Mouse (Mus musculus) intestine, embryonic 16.5 days (tissue): ENCODE data around the gene Arel1. TPM values are rescaled to one million over a fixed set of nuclear protein-coding genes. Genes with fewer than 3 reads are reported as not detected.

Experiments used
- ATAC-seq: fragments of 200-750 bp; cut with Nextera tagmentation; 2 replicates; pipeline ENCODE4 v1.8.0; 2017; ENCODE audit warnings: moderate TSS enrichment, moderate library complexity
- H3K27ac ChIP-seq: fragments of 300-500 bp; sonication (generic); 2 replicates; pipeline ENCODE4 v1.5.1; 2014; ENCODE audit warnings: mild to moderate bottlenecking, low read length
- H3K27me3 ChIP-seq: fragments of 300-500 bp; sonication (generic); replicated peaks from 2 replicates; pipeline ENCODE4 v1.6.1; 2014; ENCODE audit warnings: low read length, control low read depth, mixed read lengths; ENCODE audit not compliant: control insufficient read depth, insufficient read depth
- H3K36me3 ChIP-seq: fragments of 300-500 bp; sonication (generic); 2 replicates; pipeline ENCODE4 v1.6.1; 2014; ENCODE audit warnings: low read length, control low read depth; ENCODE audit not compliant: control insufficient read depth, insufficient read depth
- H3K4me1 ChIP-seq: fragments of 300-500 bp; sonication (generic); 2 replicates; pipeline ENCODE4 v1.6.1; 2014; ENCODE audit warnings: low read length, control low read depth, mixed read lengths; ENCODE audit not compliant: control insufficient read depth, insufficient read depth
- H3K4me2 ChIP-seq: fragments of 300-500 bp; sonication (generic); 2 replicates; pipeline ENCODE4 v1.6.1; 2014; ENCODE audit warnings: low read depth, low read length, control low read depth
- H3K4me3 ChIP-seq: fragments of 300-500 bp; sonication (generic); 2 replicates; pipeline ENCODE4 v1.5.1; 2014; ENCODE audit warnings: mild to moderate bottlenecking, low read length
- H3K9ac ChIP-seq: fragments of 300-500 bp; sonication (generic); 2 replicates; pipeline ENCODE4 v1.6.1; 2014; ENCODE audit warnings: low read depth, low read length
- H3K9me3 ChIP-seq: fragments of 300-500 bp; sonication (generic); 2 replicates; pipeline ENCODE4 v1.6.1; 2016; ENCODE audit warnings: low read length, control low read depth; ENCODE audit not compliant: control insufficient read depth
- WGBS: fragments of 180-500 bp; shearing (Covaris S2); extraction: QIAGEN DNeasy Blood & Tissue Kit; methylation state at CpG from one replicate; pipeline ENCODE4 v1.1.7; 2014; 5-methylcytosine and 5-hydroxymethylcytosine counted together
- polyA plus RNA-seq: library from polyadenylated mRNA; unstranded; fragments of >200 nt; fragmentation: Nextera tagmentation; extraction: Ambion mirVana; gene quantifications from 2 replicates; pipeline ENCODE4 v1.2.1, GENCODE M21; 2015

Gene Arel1
- 8.0 and 8.5 TPM in 2 replicates for polyA plus RNA-seq

- H3K27ac ChIP-seq, result no peak within 1 kb of the TSS; the same call in 1 of the 2 replicates
- under 1% methylated on average over 42 of the region's 42 CpGs for WGBS
Measured at GRCm38 (mm10) chr12:84970428-84971096, at the start of gene Arel1, which contains the start of gene Fcf1. Gene Arel1 (minus strand): TSS chr12:84970900. Gene Fcf1 (plus strand): TSS chr12:84970897.

GRCm38 (mm10) chr12:85012185-85012584 lies 41.5 kb upstream of the Arel1 start:
- ATAC-seq, result no peak
- Histone ChIP-seq H3K4me2 (no peak overlapping the region), H3K27me3 (no peaks in the 10 kb centered on the region), H3K27ac (no peak overlapping the region), H3K4me1 (no peaks in the 10 kb centered on the region), H3K36me3 (peaks cover 8% of the 10 kb centered on the region; the same call in 1 of the 2 replicates), H3K4me3 (no peak overlapping the region), H3K9ac (no peak overlapping the region), H3K9me3 (no peaks in the 10 kb centered on the region)
- 89% methylated on average over 2 of the region's 2 CpGs for WGBS

More at GRCm38 (mm10) chr12:84970428-84971096, at the start of gene Arel1, which contains the start of gene Fcf1:
- no peaks in the 10 kb centered on the region for H3K9me3 ChIP-seq
- peak; percentile 88 for ATAC-seq
- H3K9ac ChIP-seq, result peak within 1 kb of the TSS; percentile 87
- H3K27me3 ChIP-seq, result no peaks in the 10 kb centered on the region
- peak within 1 kb of the TSS; percentile 86 for H3K4me3 ChIP-seq
- H3K36me3 ChIP-seq, result 0 out of 2 replicates have a peak, but pooled peaks cover 3% of the 10 kb centered on the region
- H3K4me2 ChIP-seq, result peak within 1 kb of the TSS; percentile 83
- H3K4me1 ChIP-seq, result peaks cover 12% of the 10 kb centered on the region

- ATAC-seq, result no peak
- H3K4me3 ChIP-seq, result no peak overlapping the region
- 87% methylated on average over 2 of the region's 2 CpGs for WGBS
Measured at GRCm38 (mm10) chr12:85010541-85010940, 39.8 kb upstream of the Arel1 start.

GRCm38 (mm10) chr12:85009776-85010175 lies 39.1 kb upstream of the Arel1 start:
- H3K9me3 ChIP-seq, result no peaks in the 10 kb centered on the region
- no peak overlapping the region for H3K4me2 ChIP-seq
- no peak overlapping the region for H3K27ac ChIP-seq
- H3K4me3 ChIP-seq, result no peak overlapping the region
- no peak for ATAC-seq
- H3K9ac ChIP-seq, result no peak overlapping the region
- no peaks in the 10 kb centered on the region for H3K4me1 ChIP-seq
- H3K36me3 ChIP-seq, result peaks cover 2% of the 10 kb centered on the region; the same call in 1 of the 2 replicates
- 65% methylated on average over 1 of the region's 1 CpGs for WGBS
- H3K27me3 ChIP-seq, result no peaks in the 10 kb centered on the region

More at GRCm38 (mm10) chr12:85010541-85010940, 39.8 kb upstream of the Arel1 start:
- Histone ChIP-seq H3K27ac (no peak overlapping the region), H3K36me3 (peaks cover 8% of the 10 kb centered on the region; the same call in 1 of the 2 replicates), H3K4me2 (no peak overlapping the region), H3K9me3 (no peaks in the 10 kb centered on the region), H3K9ac (no peak overlapping the region), H3K27me3 (no peaks in the 10 kb centered on the region), H3K4me1 (no peaks in the 10 kb centered on the region)

GRCm38 (mm10) chr12:85007021-85007420 lies 36.3 kb upstream of the Arel1 start:
- no peak overlapping the region for H3K4me3 ChIP-seq
- H3K4me1 ChIP-seq, result no peaks in the 10 kb centered on the region
- no peak overlapping the region for H3K4me2 ChIP-seq
- H3K27me3 ChIP-seq, result no peaks in the 10 kb centered on the region
- no peak overlapping the region for H3K9ac ChIP-seq
- no peaks in the 10 kb centered on the region for H3K9me3 ChIP-seq
- H3K36me3 ChIP-seq, result no peaks in the 10 kb centered on the region
- no peak overlapping the region for H3K27ac ChIP-seq
- no peak for ATAC-seq

- WGBS, result 86% methylated on average over 1 of the region's 1 CpGs
- Histone ChIP-seq H3K4me2 (no peak overlapping the region), H3K4me3 (no peak overlapping the region), H3K9ac (no peak overlapping the region), H3K27ac (no peak overlapping the region), H3K27me3 (no peaks in the 10 kb centered on the region), H3K4me1 (no peaks in the 10 kb centered on the region), H3K36me3 (no peaks in the 10 kb centered on the region), H3K9me3 (no peaks in the 10 kb centered on the region)
- no peak for ATAC-seq
Measured at GRCm38 (mm10) chr12:85006206-85006605, 35.5 kb upstream of the Arel1 start.

- Histone ChIP-seq H3K9ac (no peak overlapping the region), H3K36me3 (no peaks in the 10 kb centered on the region), H3K9me3 (no peaks in the 10 kb centered on the region), H3K27ac (no peak overlapping the region), H3K4me3 (peak overlapping the region; percentile 18; the same call in 1 of the 2 replicates), H3K4me2 (peak overlapping the region; percentile 49; the same call in 1 of the 2 replicates), H3K27me3 (no peaks in the 10 kb centered on the region), H3K4me1 (peaks cover 19% of the 10 kb centered on the region)
- no peak for ATAC-seq
Measured at GRCm38 (mm10) chr12:84999053-84999452, 28.4 kb upstream of the Arel1 start.

- Histone ChIP-seq H3K36me3 (no peaks in the 10 kb centered on the region), H3K9ac (peak overlapping the region; percentile 98), H3K4me1 (peaks cover 19% of the 10 kb centered on the region), H3K9me3 (no peaks in the 10 kb centered on the region), H3K27ac (peak overlapping the region; percentile 83), H3K4me2 (peak overlapping the region; percentile 95), H3K4me3 (peak overlapping the region; percentile 97), H3K27me3 (no peaks in the 10 kb centered on the region)
- WGBS, result under 1% methylated on average over 36 of the region's 44 CpGs
- ATAC-seq, result peak; percentile 58
Measured at GRCm38 (mm10) chr12:84996501-84997398, 26.1 kb upstream of the Arel1 start.

GRCm38 (mm10) chr12:84996083-84996496 lies 25.4 kb upstream of the Arel1 start, which contains the start of gene Ylpm1:
Gene Ylpm1 (plus strand): TSS chr12:84996321.
- WGBS, result under 1% methylated on average over 45 of the region's 45 CpGs
- Histone ChIP-seq H3K36me3 (no peaks in the 10 kb centered on the region), H3K27me3 (no peaks in the 10 kb centered on the region), H3K4me1 (peaks cover 19% of the 10 kb centered on the region), H3K4me3 (peak within 1 kb of the TSS; percentile 97), H3K9ac (peak within 1 kb of the TSS; percentile 98), H3K4me2 (peak within 1 kb of the TSS; percentile 95), H3K27ac (peak within 1 kb of the TSS; percentile 83), H3K9me3 (no peaks in the 10 kb centered on the region)
- peak; percentile 99 for ATAC-seq
